In the genomic region with DNA sequence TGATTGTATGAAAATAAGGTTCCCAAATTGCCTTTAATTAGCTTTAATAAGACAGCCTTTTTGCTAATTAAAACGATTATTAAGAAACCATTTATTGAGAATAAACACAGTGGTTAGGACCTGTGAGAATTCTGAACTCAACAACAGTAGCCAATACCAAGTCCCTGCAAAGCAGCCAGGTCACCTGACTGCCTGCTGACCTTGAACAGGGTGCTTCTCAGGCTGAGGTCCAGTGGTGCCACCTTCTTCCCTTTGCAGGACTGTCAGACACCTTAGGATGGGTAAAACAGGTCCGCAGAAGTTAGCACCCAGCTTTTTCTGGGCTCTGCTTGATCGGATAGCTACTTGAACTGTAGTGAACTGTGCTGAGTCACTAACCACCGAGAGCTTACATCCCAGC, we compare ENCODE assay signal across 19 mouse cellular contexts. TPM values are rescaled to one million over a fixed set of nuclear protein-coding genes. Genes with fewer than 3 reads are reported as not detected.
DNase-seq lines count a peak whose midpoint lies in the region; ATAC-seq and TF ChIP-seq lines count a peak whose summit lies in the region.
"Had no signal": no experiment of that assay in that cellular context is flagged by ENCODE, and none has a peak within 500 bp of the region (broad histone marks: within the 10 kb centered on the region; RNA-seq: fewer than 3 reads in every experiment).

No protein-coding gene starts in this region.

- no peak for TF ChIP-seq CTCF in kidney, adult 2 months (conservative IDR thresholded peaks at IDR 0.05; ENCODE audit: insufficient read depth, insufficient read length, low read depth, low read length)

- H3K9ac ChIP-seq in kidney, embryonic 15.5 days, result no peak overlapping the region
- H3K9ac ChIP-seq in neural tube, embryonic 12.5 days, result no peak overlapping the region
- no peak overlapping the region for H3K9ac ChIP-seq in neural tube, embryonic 15.5 days (replicated peaks)
- H3K9ac ChIP-seq: hindbrain, embryonic 12.5 days; intestine, embryonic 15.5 days had no signal

- peak; percentile 3 for DNase-seq in embryo, embryonic 10 days (ENCODE audit: low spot score)
- no peak for DNase-seq in embryo, embryonic 10.5 days (ENCODE audit: low spot score)
- peak; percentile 68 for DNase-seq in kidney, adult 2 months
- no peak for DNase-seq in spleen, postnatal 36 days (ENCODE audit: low spot score in 2 of 2)
- DNase-seq: cerebellum, adult 9-11 months; lung, adult 2 months; lung, postnatal 4 days; right cerebral cortex, postnatal 14 days had no signal

- TF ChIP-seq POLR2A in kidney, adult 2 months (IDR thresholded peaks at IDR 0.05; ENCODE audit: low read depth, low read length), result no peak

- no peak overlapping the region for H3K4me3 ChIP-seq in kidney, adult 2 months (ENCODE audit: insufficient read depth, low read depth, low read length)
- H3K4me3 ChIP-seq in kidney, embryonic 15.5 days (replicated peaks), result no peak overlapping the region
- H3K4me3 ChIP-seq in neural tube, embryonic 12.5 days, result no peak overlapping the region
- H3K4me3 ChIP-seq in neural tube, embryonic 15.5 days (replicated peaks), result no peak overlapping the region
- H3K4me3 ChIP-seq: hindbrain, embryonic 12.5 days; intestine, embryonic 15.5 days; layer of hippocampus, adult 2 months had no signal

- H3K27ac ChIP-seq in kidney, adult 2 months (ENCODE audit: insufficient read depth, low read depth, low read length), result no peak overlapping the region
- no peak overlapping the region for H3K27ac ChIP-seq in kidney, embryonic 15.5 days
- H3K27ac ChIP-seq in neural tube, embryonic 12.5 days, result no peak overlapping the region
- no peak overlapping the region for H3K27ac ChIP-seq in neural tube, embryonic 15.5 days (replicated peaks)
- H3K27ac ChIP-seq: layer of hippocampus, adult 2 months; stomach, postnatal 0 days had no signal

- no peaks in the 10 kb centered on the region for H3K27me3 ChIP-seq in kidney, adult 2 months (replicated peaks; ENCODE audit: control insufficient read depth, insufficient read depth, low read length)
- peaks cover 32% of the 10 kb centered on the region for H3K27me3 ChIP-seq in kidney, embryonic 15.5 days
- H3K27me3 ChIP-seq in neural tube, embryonic 12.5 days (replicated peaks), result peaks cover 18% of the 10 kb centered on the region
- H3K27me3 ChIP-seq in neural tube, embryonic 15.5 days (replicated peaks), result no peaks in the 10 kb centered on the region; the same call in 1 of the 2 replicates

- ATAC-seq in kidney, embryonic 15.5 days (replicated peaks; ENCODE audit: low FRiP score), result no peak
- no peak for ATAC-seq in neural tube, embryonic 12.5 days (ENCODE audit: low FRiP score, low read depth)
- no peak for ATAC-seq in neural tube, embryonic 15.5 days (ENCODE audit: low FRiP score)
- peak; percentile 30; the same call in 1 of the 2 replicates for ATAC-seq in megakaryocyte progenitor cell, adult 5-6 weeks (replicated peaks; ENCODE audit: poor library complexity)
- ATAC-seq: CD4-positive, CD25-positive, alpha-beta regulatory T cell, adult 4 months; forebrain, embryonic 14.5 days; intestine, embryonic 15.5 days had no signal

- peaks cover 12% of the 10 kb centered on the region for H3K4me1 ChIP-seq in kidney, adult 2 months (ENCODE audit: control insufficient read depth, insufficient read depth, low read length)
- peaks cover 50% of the 10 kb centered on the region for H3K4me1 ChIP-seq in kidney, embryonic 15.5 days
- peaks cover 50% of the 10 kb centered on the region for H3K4me1 ChIP-seq in neural tube, embryonic 12.5 days
- H3K4me1 ChIP-seq in neural tube, embryonic 15.5 days, result peaks cover 34% of the 10 kb centered on the region

- no peaks in the 10 kb centered on the region for H3K9me3 ChIP-seq in kidney, embryonic 15.5 days (replicated peaks)
- no peaks in the 10 kb centered on the region for H3K9me3 ChIP-seq in neural tube, embryonic 12.5 days
- H3K9me3 ChIP-seq in neural tube, embryonic 15.5 days (replicated peaks), result no peaks in the 10 kb centered on the region
- H3K9me3 ChIP-seq: hindbrain, embryonic 12.5 days; intestine, embryonic 15.5 days had no signal

- WGBS in kidney, adult 2 months, result 67% methylated on average over 4 of the region's 4 CpGs
- WGBS in kidney, embryonic 15.5 days, result 48% methylated on average over 4 of the region's 4 CpGs
- 34% methylated on average over 4 of the region's 4 CpGs for WGBS in neural tube, embryonic 12.5 days
- 40% methylated on average over 4 of the region's 4 CpGs for WGBS in neural tube, embryonic 15.5 days

- H3K36me3 ChIP-seq in kidney, adult 2 months (ENCODE audit: control insufficient read depth, insufficient read depth, low read length), result no peaks in the 10 kb centered on the region
- no peaks in the 10 kb centered on the region for H3K36me3 ChIP-seq in kidney, embryonic 15.5 days
- H3K36me3 ChIP-seq in neural tube, embryonic 12.5 days, result no peaks in the 10 kb centered on the region
- H3K36me3 ChIP-seq in neural tube, embryonic 15.5 days, result no peaks in the 10 kb centered on the region
- H3K36me3 ChIP-seq: hindbrain, embryonic 12.5 days; intestine, embryonic 15.5 days had no signal

- H3K4me2 ChIP-seq in kidney, embryonic 15.5 days, result no peak overlapping the region
- H3K4me2 ChIP-seq in neural tube, embryonic 12.5 days (replicated peaks), result peak overlapping the region; percentile 66; the same call in 1 of the 2 replicates
- H3K4me2 ChIP-seq in neural tube, embryonic 15.5 days, result no peak overlapping the region
- H3K4me2 ChIP-seq: hindbrain, embryonic 12.5 days had no signal

RNA-seq across cellular contexts. Expression of a gene that starts 22.5 kb away (rescaled TPM):
- 1.6 and 2.6 TPM in 2 replicates for polyA plus RNA-seq in kidney, adult 2 months (2012; rRNA removed)
- polyA plus RNA-seq in kidney, embryonic 15.5 days (2015; fragmentation: Nextera tagmentation; extraction: Ambion mirVana), result 22.9 TPM in 2 replicates
- polyA plus RNA-seq in neural tube, embryonic 12.5 days (2016; fragmentation: Nextera tagmentation; extraction: Ambion mirVana), result 25.2 and 25.7 TPM in 2 replicates
- 16.6 and 17.3 TPM in 2 replicates for polyA plus RNA-seq in neural tube, embryonic 15.5 days (2015; fragmentation: Nextera tagmentation; extraction: Ambion mirVana)
- not detected in 2 replicates for total RNA-seq in megakaryocyte progenitor cell, adult 5-6 weeks (2015)
- not detected in 2 replicates for total RNA-seq in megakaryocyte progenitor cell, adult 5-6 weeks (2017)
- total RNA-seq: MEL had no signal
- polyA plus RNA-seq: CD4-positive, CD25-positive, alpha-beta regulatory T cell, adult 4 months had no signal

Comparison
In these comparisons a context has a peak if more than half of its experiments do, and no peak if none do; other contexts are left out.
1. DNase-seq: peak in embryo, embryonic 10 days (single experiment) and kidney, adult 2 months (single experiment); none in embryo, embryonic 10.5 days (single experiment) and spleen, postnatal 36 days (0 of 2).